Mouse (Mus musculus): ENCODE data around the gene Clcnka.

GRCm38 (mm10) chr4:141400171-141400570 lies 1.6 kb upstream of the Clcnka start:
- TF ChIP-seq CTCF (IDR thresholded peaks at IDR 0.05; ENCODE audit: borderline replicate concordance, control insufficient read depth, extremely low read depth, insufficient read depth, low read length, poor library complexity) (no peak), POLR2A (IDR thresholded peaks at IDR 0.05; ENCODE audit: control insufficient read depth, extremely low read depth, insufficient read depth, low read length, poor library complexity) (no peak)
